ENCODE assay signal across 8 mouse cellular contexts in genomic region chr2:35508597-35509342, GRCm38 (mm10). TPM values are rescaled to one million over a fixed set of nuclear protein-coding genes. Genes with fewer than 3 reads are reported as not detected.
DNase-seq lines count a peak whose midpoint lies in the region; ATAC-seq and TF ChIP-seq lines count a peak whose summit lies in the region.

No protein-coding gene starts in this region.

- peak overlapping the region; percentile 66 for H3K27ac ChIP-seq in intestine, embryonic 14.5 days (ENCODE audit: low read depth)
- H3K27ac ChIP-seq in intestine, postnatal 0 days (ENCODE audit: low read depth, low read length), result no peak overlapping the region; the same call in 1 of the 2 replicates
- peak overlapping the region; percentile 85 for H3K27ac ChIP-seq in embryonic facial prominence, embryonic 13.5 days
- H3K27ac ChIP-seq in heart, embryonic 14.5 days (replicated peaks in 1 of 2; ENCODE audit: control insufficient read depth in 1 of 2, insufficient read depth in 1 of 2, low read depth in 2 of 2, low read length in 2 of 2), result peak overlapping the region; percentile 70 to 81
- peak overlapping the region; percentile 39; the same call in 1 of the 2 replicates for H3K27ac ChIP-seq in liver, postnatal 0 days (ENCODE audit: low read depth)

- H3K4me1 ChIP-seq in intestine, embryonic 14.5 days (replicated peaks; ENCODE audit: control insufficient read depth, insufficient read depth, low read length), result peaks cover 57% of the 10 kb centered on the region
- H3K4me1 ChIP-seq in intestine, postnatal 0 days (replicated peaks; ENCODE audit: control insufficient read depth, insufficient read depth, low read length), result peaks cover 5% of the 10 kb centered on the region; the same call in 1 of the 2 replicates
- H3K4me1 ChIP-seq in embryonic facial prominence, embryonic 13.5 days, result peaks cover 62% of the 10 kb centered on the region
- H3K4me1 ChIP-seq in heart, embryonic 14.5 days (ENCODE audit: control insufficient read depth in 2 of 2, insufficient read depth in 2 of 2, low read length in 2 of 2), result peaks cover 57 to 74% of the 10 kb centered on the region in 2 experiments
- peaks cover 59% of the 10 kb centered on the region for H3K4me1 ChIP-seq in liver, postnatal 0 days (ENCODE audit: insufficient read depth)

- no peak for ATAC-seq in intestine, embryonic 14.5 days (replicated peaks; ENCODE audit: low FRiP score, low TSS enrichment, low read depth)
- ATAC-seq in intestine, postnatal 0 days, result no peak
- no peak; the same call in 1 of the 2 replicates for ATAC-seq in embryonic facial prominence, embryonic 13.5 days (ENCODE audit: insufficient number of reproducible peaks, insufficient read depth, low FRiP score, low TSS enrichment, low read depth)
- ATAC-seq in heart, embryonic 14.5 days (ENCODE audit: insufficient number of reproducible peaks, insufficient read depth, low FRiP score, low read depth), result no peak
- no peak for ATAC-seq in liver, postnatal 0 days
- ATAC-seq in activated CD4-positive, CD25-positive, alpha-beta regulatory T cell, adult 4 months, result no peak
- no peak for ATAC-seq in cerebellum, adult (ENCODE audit: insufficient number of reproducible peaks, low FRiP score, low TSS enrichment)

- TF ChIP-seq EP300 in liver, postnatal 0 days (IDR thresholded peaks at IDR 0.05; ENCODE audit: low read depth), result no peak

- no peaks in the 10 kb centered on the region for H3K9me3 ChIP-seq in intestine, embryonic 14.5 days (ENCODE audit: control insufficient read depth, low read length)
- no peaks in the 10 kb centered on the region for H3K9me3 ChIP-seq in intestine, postnatal 0 days (ENCODE audit: control insufficient read depth)
- no peaks in the 10 kb centered on the region for H3K9me3 ChIP-seq in embryonic facial prominence, embryonic 13.5 days
- H3K9me3 ChIP-seq in heart, embryonic 14.5 days (ENCODE audit: control insufficient read depth, low read length), result no peaks in the 10 kb centered on the region
- no peaks in the 10 kb centered on the region for H3K9me3 ChIP-seq in liver, postnatal 0 days (ENCODE audit: low read length)

- no peak overlapping the region for H3K9ac ChIP-seq in intestine, embryonic 14.5 days (ENCODE audit: low read length)
- no peak overlapping the region for H3K9ac ChIP-seq in intestine, postnatal 0 days (ENCODE audit: low read depth, low read length)
- H3K9ac ChIP-seq in embryonic facial prominence, embryonic 13.5 days, result no peak overlapping the region
- 0 out of 2 replicates have a peak overlapping the region, but pooled peaks have one; percentile 8 for H3K9ac ChIP-seq in heart, embryonic 14.5 days (ENCODE audit: low read length)
- H3K9ac ChIP-seq in liver, postnatal 0 days (replicated peaks), result no peak overlapping the region

- no peaks in the 10 kb centered on the region for H3K27me3 ChIP-seq in intestine, embryonic 14.5 days (replicated peaks; ENCODE audit: control insufficient read depth, insufficient read depth, low read length)
- no peaks in the 10 kb centered on the region for H3K27me3 ChIP-seq in intestine, postnatal 0 days (replicated peaks; ENCODE audit: control insufficient read depth, insufficient read depth, low read length)
- H3K27me3 ChIP-seq in embryonic facial prominence, embryonic 13.5 days, result no peaks in the 10 kb centered on the region
- no peaks in the 10 kb centered on the region for H3K27me3 ChIP-seq in heart, embryonic 14.5 days (ENCODE audit: control insufficient read depth, insufficient read depth, low read length)
- H3K27me3 ChIP-seq in liver, postnatal 0 days (ENCODE audit: insufficient read depth, low read length), result no peaks in the 10 kb centered on the region

- H3K4me2 ChIP-seq in intestine, embryonic 14.5 days (ENCODE audit: low read length), result no peak overlapping the region
- H3K4me2 ChIP-seq in intestine, postnatal 0 days (replicated peaks; ENCODE audit: low read depth), result no peak overlapping the region
- H3K4me2 ChIP-seq in embryonic facial prominence, embryonic 13.5 days, result no peak overlapping the region
- no peak overlapping the region for H3K4me2 ChIP-seq in heart, embryonic 14.5 days (ENCODE audit: low read length)
- no peak overlapping the region for H3K4me2 ChIP-seq in liver, postnatal 0 days (ENCODE audit: low read depth, low read length)

- H3K4me3 ChIP-seq in intestine, embryonic 14.5 days (ENCODE audit: low read depth, low read length), result no peak overlapping the region
- no peak overlapping the region for H3K4me3 ChIP-seq in intestine, postnatal 0 days (ENCODE audit: low read depth, low read length)
- H3K4me3 ChIP-seq in embryonic facial prominence, embryonic 13.5 days, result no peak overlapping the region
- H3K4me3 ChIP-seq in heart, embryonic 14.5 days (ENCODE audit: control insufficient read depth in 1 of 2, insufficient read depth in 1 of 2, low read depth in 1 of 2, low read length in 2 of 2), result no peak overlapping the region
- no peak overlapping the region for H3K4me3 ChIP-seq in liver, postnatal 0 days (ENCODE audit: low read depth, low read length)

- no peak for DNase-seq in intestine, embryonic 14.5 days (ENCODE audit: low spot score)
- DNase-seq in kidney, postnatal 4 days, result peak; percentile 57 to 69
- no peak for DNase-seq in liver, postnatal 0 days

- no peaks in the 10 kb centered on the region for H3K36me3 ChIP-seq in intestine, embryonic 14.5 days (ENCODE audit: control insufficient read depth, insufficient read depth, low read length)
- H3K36me3 ChIP-seq in intestine, postnatal 0 days (ENCODE audit: control insufficient read depth, insufficient read depth), result no peaks in the 10 kb centered on the region
- H3K36me3 ChIP-seq in embryonic facial prominence, embryonic 13.5 days, result no peaks in the 10 kb centered on the region
- no peaks in the 10 kb centered on the region for H3K36me3 ChIP-seq in heart, embryonic 14.5 days (ENCODE audit: control insufficient read depth, insufficient read depth, low read length)
- H3K36me3 ChIP-seq in liver, postnatal 0 days (replicated peaks; ENCODE audit: insufficient read depth, low read length), result no peaks in the 10 kb centered on the region

- no peak for TF ChIP-seq CTCF in intestine, postnatal 0 days (IDR thresholded peaks at IDR 0.05; ENCODE audit: low read depth)
- no peak for TF ChIP-seq CTCF in liver, postnatal 0 days (IDR thresholded peaks at IDR 0.05; ENCODE audit: low read depth)

- 14% methylated on average over 10 of the region's 10 CpGs for WGBS in intestine, embryonic 14.5 days
- WGBS in intestine, postnatal 0 days, result 31% methylated on average over 10 of the region's 10 CpGs
- WGBS in embryonic facial prominence, embryonic 13.5 days, result 18% methylated on average over 10 of the region's 10 CpGs
- WGBS in heart, embryonic 14.5 days, result 22% methylated on average over 10 of the region's 10 CpGs
- WGBS in liver, postnatal 0 days (ENCODE audit: insufficient replicate concordance), result 44% methylated on average over 10 of the region's 10 CpGs

RNA-seq across cellular contexts. Expression of gene Ggta1, which starts 45.7 kb away (rescaled TPM):
- polyA plus RNA-seq in intestine, embryonic 14.5 days (2014; fragmentation: Nextera tagmentation; extraction: Ambion mirVana), result 20.1 and 20.8 TPM in 2 replicates
- 6.4 and 7.0 TPM in 2 replicates for polyA plus RNA-seq in intestine, postnatal 0 days (2015; fragmentation: Nextera tagmentation; extraction: Ambion mirVana)
- 16.7 and 18.8 TPM in 2 replicates for polyA plus RNA-seq in embryonic facial prominence, embryonic 13.5 days (2015; fragmentation: Nextera tagmentation; extraction: Ambion mirVana)
- polyA plus RNA-seq in heart, embryonic 14.5 days (2014; fragmentation: Nextera tagmentation; extraction: Ambion mirVana), result 37.9 and 39.4 TPM in 2 replicates
- polyA plus RNA-seq in liver, postnatal 0 days (2015; fragmentation: Nextera tagmentation; extraction: Ambion mirVana), result 5.2 and 6.2 TPM in 2 replicates
- polyA plus RNA-seq in activated CD4-positive, CD25-positive, alpha-beta regulatory T cell, adult 4 months (2017; shearing (Covaris generic)), result 10 to 100 TPM; 19.3 to 23.3 TPM

RNA-seq across cellular contexts. Expression of gene Dab2ip, which starts 49.3 kb away (rescaled TPM):
- 43.3 and 47.8 TPM in 2 replicates for polyA plus RNA-seq in intestine, embryonic 14.5 days (2014; fragmentation: Nextera tagmentation; extraction: Ambion mirVana)
- 41.3 and 48.5 TPM in 2 replicates for polyA plus RNA-seq in intestine, postnatal 0 days (2015; fragmentation: Nextera tagmentation; extraction: Ambion mirVana)
- 53.2 and 54.5 TPM in 2 replicates for polyA plus RNA-seq in embryonic facial prominence, embryonic 13.5 days (2015; fragmentation: Nextera tagmentation; extraction: Ambion mirVana)
- 46.6 and 49.8 TPM in 2 replicates for polyA plus RNA-seq in heart, embryonic 14.5 days (2014; fragmentation: Nextera tagmentation; extraction: Ambion mirVana)
- polyA plus RNA-seq in liver, postnatal 0 days (2015; fragmentation: Nextera tagmentation; extraction: Ambion mirVana), result 6.9 and 9.1 TPM in 2 replicates
- under 1 TPM; 0.26 to 0.68 TPM for polyA plus RNA-seq in activated CD4-positive, CD25-positive, alpha-beta regulatory T cell, adult 4 months (2017; shearing (Covaris generic))

Comparison
In these comparisons a context has a peak if more than half of its experiments do, and no peak if none do; other contexts are left out.
1. DNase-seq: peak in kidney, postnatal 4 days (2 of 2); none in intestine, embryonic 14.5 days (single experiment) and liver, postnatal 0 days (single experiment).